ENCODE assay signal across 18 mouse cellular contexts in genomic region chr10:71832633-71833032, GRCm38 (mm10).
DNase-seq lines count a peak whose midpoint lies in the region; ATAC-seq and TF ChIP-seq lines count a peak whose summit lies in the region.
"Had no signal": no experiment of that assay in that cellular context is flagged by ENCODE, and none has a peak within 500 bp of the region (broad histone marks: within the 10 kb centered on the region; RNA-seq: fewer than 3 reads in every experiment).

No protein-coding gene starts in this region.

- H3K36me3 ChIP-seq in forebrain, embryonic 15.5 days: no peaks in the 10 kb centered on the region
- no peaks in the 10 kb centered on the region for H3K36me3 ChIP-seq in forebrain, embryonic 11.5 days (ENCODE audit: control insufficient read depth, insufficient read depth, low read length)
- H3K36me3 ChIP-seq: embryonic facial prominence, embryonic 10.5 days; heart, embryonic 15.5 days had no signal

- no peak overlapping the region for H3K27ac ChIP-seq in forebrain, embryonic 15.5 days (replicated peaks)
- H3K27ac ChIP-seq in forebrain, embryonic 11.5 days (ENCODE audit: low read depth, low read length): no peak overlapping the region
- H3K27ac ChIP-seq: embryonic facial prominence, embryonic 10.5 days; heart, adult 2 months; heart, embryonic 15.5 days; hindbrain, embryonic 14.5 days had no signal

- H3K27me3 ChIP-seq in forebrain, embryonic 15.5 days: no peaks in the 10 kb centered on the region
- no peaks in the 10 kb centered on the region for H3K27me3 ChIP-seq in forebrain, embryonic 11.5 days (ENCODE audit: control insufficient read depth, insufficient read depth, low read length)
- H3K27me3 ChIP-seq: heart, embryonic 15.5 days had no signal

- no peak overlapping the region for H3K4me3 ChIP-seq in forebrain, embryonic 15.5 days
- no peak overlapping the region for H3K4me3 ChIP-seq in forebrain, embryonic 11.5 days (ENCODE audit: low read depth, low read length)
- H3K4me3 ChIP-seq: embryonic facial prominence, embryonic 10.5 days; heart, adult 2 months; heart, embryonic 15.5 days had no signal

- DNase-seq in forebrain, embryonic 11.5 days (ENCODE audit: low spot score): no peak
- DNase-seq in layer of hippocampus, adult 18-20 months (ENCODE audit: low spot score in 2 of 2): peak; percentile 6 to 51
- no peak for DNase-seq in layer of hippocampus, postnatal 36 days
- DNase-seq in brain, embryonic 14.5 days (ENCODE audit: low read depth): peak; percentile 66
- DNase-seq in kidney, adult 18-20 months: no peak
- DNase-seq: adrenal gland, adult 2 months; adrenal gland, postnatal 25 days; cerebellum, adult 18-20 months; cerebellum, adult 9-11 months; gastrocnemius, postnatal 14 days; heart, adult 2 months; heart, postnatal 14 days had no signal

- no peaks in the 10 kb centered on the region for H3K9me3 ChIP-seq in forebrain, embryonic 15.5 days
- H3K9me3 ChIP-seq in forebrain, embryonic 11.5 days (ENCODE audit: control insufficient read depth, low read length): no peaks in the 10 kb centered on the region
- H3K9me3 ChIP-seq: embryonic facial prominence, embryonic 10.5 days had no signal

- ATAC-seq in forebrain, embryonic 15.5 days (replicated peaks): 0 out of 2 replicates have a peak, but pooled peaks have one; percentile 46
- ATAC-seq in forebrain, embryonic 11.5 days (replicated peaks; ENCODE audit: low FRiP score): no peak
- ATAC-seq: intestine, embryonic 16.5 days had no signal

- no peak overlapping the region for H3K4me2 ChIP-seq in forebrain, embryonic 15.5 days (replicated peaks)
- H3K4me2 ChIP-seq in forebrain, embryonic 11.5 days (ENCODE audit: low read depth, low read length, severe bottlenecking): no peak overlapping the region
- H3K4me2 ChIP-seq: heart, embryonic 11.5 days; heart, embryonic 15.5 days; hindbrain, embryonic 14.5 days had no signal

- no peak for TF ChIP-seq CTCF in brain, embryonic 14.5 days (IDR thresholded peaks at IDR 0.05; ENCODE audit: borderline replicate concordance, extremely low read depth, insufficient read depth, insufficient read length)

- H3K4me1 ChIP-seq in forebrain, embryonic 15.5 days: no peaks in the 10 kb centered on the region
- no peaks in the 10 kb centered on the region for H3K4me1 ChIP-seq in forebrain, embryonic 11.5 days (replicated peaks; ENCODE audit: control insufficient read depth, insufficient read depth, low read length)
- H3K4me1 ChIP-seq: embryonic facial prominence, embryonic 10.5 days; heart, embryonic 15.5 days had no signal

- 55% methylated on average over 2 of the region's 2 CpGs for WGBS in forebrain, embryonic 15.5 days
- WGBS in forebrain, embryonic 11.5 days: 80% methylated on average over 2 of the region's 2 CpGs

- H3K9ac ChIP-seq in forebrain, embryonic 15.5 days (replicated peaks): no peak overlapping the region
- H3K9ac ChIP-seq in forebrain, embryonic 11.5 days (ENCODE audit: low read length): no peak overlapping the region
- H3K9ac ChIP-seq: heart, embryonic 15.5 days; hindbrain, embryonic 14.5 days had no signal

- no peak for TF ChIP-seq POLR2A in brain, embryonic 14.5 days (IDR thresholded peaks at IDR 0.05; ENCODE audit: borderline replicate concordance, extremely low read depth, insufficient read depth, insufficient read length, poor library complexity, severe bottlenecking)

Comparison
In these comparisons a context has a peak if more than half of its experiments do, and no peak if none do; other contexts are left out.
1. DNase-seq: peak in layer of hippocampus, adult 18-20 months (2 of 2) and brain, embryonic 14.5 days (single experiment); none in forebrain, embryonic 11.5 days (single experiment), layer of hippocampus, postnatal 36 days (0 of 2) and kidney, adult 18-20 months (single experiment).